Mouse (Mus musculus) cerebellum, postnatal 10 days (tissue): ENCODE measurements at regions not wholly inside any gene's neighbourhood (a gene's known extent, or its start where the extent isn't known, plus 50 kb on each side); places are given as distances from the start of the nearest gene placed in this dataset.
A peak's percentile ranks its signal among the peaks of the same experiment; 100 is the strongest.

Experiments
- DNase-seq, 2 experiments: peaks; one replicate each; pipeline ENCODE4 v3.0.0; 2021; ENCODE audit warnings: mixed read lengths in 2 of 2

DNA sequence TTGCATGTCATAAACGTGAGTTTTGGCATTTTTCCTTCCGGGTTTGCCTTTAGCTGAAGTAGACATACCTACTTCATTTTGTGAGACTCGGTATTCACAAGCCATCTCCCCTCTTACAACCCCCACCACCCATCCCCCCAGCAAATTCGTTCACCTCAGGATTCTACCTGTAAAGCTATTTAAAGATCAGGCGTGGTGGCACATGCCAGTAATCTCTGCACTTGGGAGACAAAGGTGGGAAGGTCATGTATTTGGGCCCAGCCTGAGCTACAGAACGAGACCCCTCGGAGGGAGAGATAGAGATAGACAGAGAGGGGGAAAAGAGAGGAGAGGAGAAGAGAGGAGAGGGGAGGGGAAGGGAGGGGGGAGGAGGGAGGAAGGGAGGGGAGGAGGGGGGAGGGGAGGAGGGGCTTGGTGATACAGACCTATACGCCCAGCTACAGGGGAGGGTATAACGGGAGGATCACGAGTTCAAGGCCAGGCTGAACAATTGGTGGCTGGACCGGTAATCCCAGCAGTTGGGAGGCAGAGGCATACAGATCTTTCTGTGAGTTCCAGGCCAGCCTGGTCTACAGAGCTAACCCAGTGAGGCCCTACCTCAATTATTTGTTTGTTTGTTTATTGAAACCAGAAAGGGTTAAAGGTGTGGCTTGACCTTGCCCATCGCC lies 83.9 kb upstream of the Tbx3 start:
- DNase-seq, result no peak

DNA sequence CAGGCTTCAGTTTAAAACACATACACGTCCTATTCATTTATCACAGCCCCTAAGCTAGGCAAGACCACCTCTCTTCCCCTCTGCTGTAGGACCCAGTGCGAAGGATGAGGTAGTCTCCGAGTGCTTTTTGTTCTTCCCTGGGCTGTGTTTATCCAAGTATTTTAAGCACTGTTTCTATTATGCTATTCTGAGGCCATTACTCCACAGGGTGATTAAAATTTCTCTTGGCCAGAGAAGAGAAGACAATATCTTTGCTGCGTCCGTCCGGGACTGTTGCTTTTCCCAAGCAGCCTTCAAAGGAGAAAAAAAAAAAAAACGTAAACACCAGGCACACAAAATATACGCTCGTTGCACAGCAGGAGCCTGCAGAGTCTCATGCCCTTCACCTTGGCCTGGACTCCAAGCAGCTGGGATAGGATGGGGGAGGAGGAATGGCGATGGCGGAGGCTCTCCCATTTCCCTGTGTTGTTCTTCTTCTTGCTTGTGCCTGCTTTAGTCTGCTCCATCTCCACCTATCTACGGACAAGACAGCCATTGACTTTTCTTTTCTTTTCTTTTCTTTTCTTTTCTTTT lies 83.1 kb upstream of the Tbx3 start:
- DNase-seq, result no peak

- DNase-seq, result no peak
Observed at GRCm38 (mm10) chr5:119588340-119589272, 81.9 kb upstream of the Tbx3 start.

- no peak for DNase-seq
Observed at GRCm38 (mm10) chr5:119591271-119591670, 79.2 kb upstream of the Tbx3 start.

DNA sequence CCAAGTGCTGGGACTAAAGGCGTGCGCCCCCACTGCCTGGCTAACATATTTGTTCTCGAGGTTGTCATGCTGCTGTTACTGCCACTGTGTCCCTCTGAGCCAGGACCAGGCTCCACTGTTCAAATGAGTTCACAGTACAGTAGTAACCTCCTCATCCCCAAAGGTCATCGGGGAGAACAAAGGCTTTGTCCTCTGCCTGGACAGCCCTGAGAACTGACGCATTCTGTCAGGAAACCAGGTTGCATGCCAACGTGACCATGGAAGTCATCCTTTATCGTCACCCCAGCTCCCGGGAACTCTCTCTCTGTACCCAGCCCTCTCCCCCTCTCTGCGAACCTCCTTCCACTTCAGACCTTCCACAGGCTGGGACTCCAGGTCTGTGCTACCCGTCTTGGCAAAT lies 77.6 kb upstream of the Tbx3 start:
- DNase-seq, result no peak

DNA sequence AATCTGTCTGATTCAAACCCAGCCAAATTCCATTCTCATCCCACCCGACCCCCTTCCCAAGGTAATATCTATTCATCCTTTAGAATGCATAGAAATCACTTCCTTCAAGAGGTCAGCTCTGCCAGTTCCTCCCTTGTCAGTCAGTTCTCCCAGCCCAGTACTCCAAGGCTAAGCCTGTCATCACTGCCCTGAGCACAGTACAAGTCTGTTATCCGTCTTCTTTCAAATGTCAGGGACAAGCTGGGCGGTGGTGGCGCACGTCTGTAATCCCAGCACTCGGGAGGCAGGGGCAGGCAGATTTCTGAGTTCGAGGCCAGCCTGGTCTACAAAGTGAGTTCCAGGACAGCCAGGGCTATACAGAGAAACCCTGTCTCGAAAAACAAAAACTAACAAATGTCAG lies 75.9 kb upstream of the Tbx3 start:
- DNase-seq, result no peak

- no peak for DNase-seq
Observed at GRCm38 (mm10) chr5:119596295-119596993, 74.0 kb upstream of the Tbx3 start.

DNA sequence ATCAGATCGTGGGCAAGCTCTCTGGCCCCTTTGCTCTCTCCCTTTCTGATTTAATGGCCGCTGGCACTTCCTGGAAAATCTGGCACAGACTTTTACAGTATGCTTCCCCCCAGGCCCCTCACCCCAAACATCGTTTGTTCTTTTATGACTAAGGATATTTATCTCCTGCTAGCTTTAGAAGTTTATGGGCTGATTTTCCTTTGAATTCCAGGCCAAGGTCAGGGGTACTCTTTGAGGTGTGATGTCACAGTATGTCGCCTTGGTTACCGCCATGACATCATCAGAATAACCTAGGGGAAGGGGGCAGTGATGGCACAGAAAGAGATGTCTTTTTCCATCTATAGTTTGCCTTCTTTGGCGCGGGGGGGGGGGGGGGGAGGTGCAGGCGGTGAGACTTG lies 73.5 kb upstream of the Tbx3 start:
- no peak for DNase-seq

GRCm38 (mm10) chr5:119597530-119597929 lies 72.9 kb upstream of the Tbx3 start:
- DNase-seq, result no peak

DNA sequence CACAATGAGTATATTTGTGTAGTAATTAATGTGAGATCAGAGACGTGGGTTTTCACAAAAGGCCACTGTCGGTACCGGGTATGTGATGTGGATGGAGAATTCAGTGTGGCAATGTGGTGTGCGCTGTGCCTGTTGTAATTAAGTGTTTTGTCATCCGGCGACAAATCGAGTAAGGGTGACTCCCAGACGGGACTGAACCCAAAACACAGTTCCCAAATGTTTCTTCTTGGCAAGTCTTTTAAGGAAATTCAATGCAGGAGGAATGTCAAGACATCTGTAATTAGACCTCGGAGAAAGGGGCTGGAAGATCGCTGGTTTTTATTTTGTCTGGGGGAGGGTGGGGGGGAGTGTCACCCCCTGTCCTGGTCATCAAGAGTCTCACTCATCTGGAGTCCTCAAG lies 72.3 kb upstream of the Tbx3 start:
- no peak for DNase-seq

DNA sequence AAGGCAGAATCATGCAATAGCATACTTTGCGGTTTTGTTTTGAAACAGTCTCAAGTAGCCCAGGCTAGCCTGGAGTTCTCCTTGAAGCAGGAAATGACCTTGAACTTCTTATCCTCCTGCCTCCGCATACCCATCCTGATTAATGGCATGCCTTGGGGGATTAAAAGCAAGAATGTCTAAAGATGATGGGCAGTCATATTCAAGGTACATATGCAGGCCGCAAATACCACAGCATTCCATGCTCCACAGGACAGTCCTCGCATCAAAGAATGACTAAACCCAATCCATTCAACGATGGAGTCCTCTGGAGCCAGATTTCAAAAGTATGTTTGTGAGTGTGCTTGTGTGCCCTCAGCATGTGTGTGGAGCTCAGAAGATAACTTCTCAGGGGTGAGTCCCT lies 69.1 kb upstream of the Tbx3 start:
- DNase-seq, result no peak

DNA sequence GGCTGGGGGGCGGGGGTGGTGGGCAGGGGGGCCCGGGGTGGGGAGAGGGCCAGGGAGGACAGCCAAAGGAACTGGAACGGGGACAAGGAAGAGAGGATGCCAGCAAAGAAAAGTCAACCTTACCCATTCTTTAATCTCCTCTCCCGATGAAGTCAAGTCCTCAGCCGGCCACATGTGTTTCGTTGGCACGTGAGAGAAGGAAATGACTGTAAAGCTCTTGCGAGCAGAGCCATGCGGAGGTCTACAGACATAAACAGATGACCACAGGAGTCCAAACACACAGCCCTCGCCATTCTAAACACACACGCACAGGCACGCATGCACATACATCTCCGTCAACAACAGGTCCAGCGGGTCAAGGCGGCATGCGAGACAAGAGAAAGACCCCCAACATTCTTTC lies 68.5 kb upstream of the Tbx3 start:
- no peak for DNase-seq

GRCm38 (mm10) chr5:119605444-119605843 lies 65.0 kb upstream of the Tbx3 start:
- peak in 1 of 2 experiments; percentile 24 for DNase-seq

GRCm38 (mm10) chr5:119613413-119613812 lies 57.1 kb upstream of the Tbx3 start:
- peak; percentile 32 to 53 for DNase-seq

GRCm38 (mm10) chr5:119613981-119614770 lies 56.3 kb upstream of the Tbx3 start:
- DNase-seq, result no peak

- DNase-seq, result no peak
Observed at GRCm38 (mm10) chr5:119615681-119616080, 54.8 kb upstream of the Tbx3 start.

DNA sequence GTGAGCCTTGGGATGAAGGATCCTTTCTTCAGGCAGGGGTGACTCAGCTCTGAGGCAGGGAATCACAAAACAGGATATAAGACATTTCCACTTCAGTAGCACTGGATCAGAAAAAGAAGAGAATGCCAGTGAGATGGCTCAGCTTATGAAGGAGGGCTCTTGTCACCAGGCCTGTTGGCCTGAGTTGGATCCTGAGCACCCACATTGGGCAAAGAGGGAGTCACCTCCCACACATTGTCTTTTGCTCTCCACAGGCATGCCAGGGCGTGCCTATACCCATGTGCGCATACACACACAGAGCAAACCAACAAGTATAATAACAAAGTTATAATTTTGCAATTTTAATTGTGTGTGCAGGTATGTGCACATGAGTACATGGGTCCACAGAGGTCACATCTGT lies 52.6 kb upstream of the Tbx3 start:
- DNase-seq, result no peak

DNA sequence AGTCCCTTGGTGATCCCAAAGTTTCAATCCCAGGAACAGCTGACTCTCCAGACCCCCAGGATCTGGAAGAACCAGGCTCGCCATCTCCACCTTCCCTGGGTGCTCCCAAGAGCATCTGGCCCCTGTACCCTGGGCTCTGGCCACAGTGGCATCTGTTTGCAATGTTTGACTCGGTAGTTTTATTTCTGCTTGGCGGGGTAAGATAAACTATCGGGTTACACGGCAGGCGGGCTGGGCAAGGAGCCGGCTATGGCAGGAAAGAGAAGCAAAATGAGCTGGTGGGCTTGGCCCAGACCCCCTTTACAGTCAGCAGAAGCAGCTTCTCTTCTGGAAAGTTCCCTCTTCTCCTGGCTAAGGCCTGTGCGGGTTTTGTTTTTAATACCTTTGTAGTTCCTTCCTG lies 50.6 kb upstream of the Tbx3 start:
- peak; percentile 51 to 72 for DNase-seq
